Mouse (Mus musculus): ENCODE measurements at regions not wholly inside any gene's neighbourhood (a gene's known extent, or its start where the extent isn't known, plus 50 kb on each side); places are given as distances from the start of the nearest gene placed in this dataset.

- H3K4me1 ChIP-seq (replicated peaks; ENCODE audit: insufficient read depth, low read length) = 0 out of 2 replicates have a peak, but pooled peaks cover 5% of the 10 kb centered on the region
- ATAC-seq (replicated peaks; ENCODE audit: low FRiP score, low read depth) (0 out of 2 replicates have a peak, but pooled peaks have one; percentile 40), DNase-seq (ENCODE audit: low spot score) (no peak)
- H3K9me3 ChIP-seq (replicated peaks; ENCODE audit: low read length) = no peaks in the 10 kb centered on the region
- no peak overlapping the region for H3K9ac ChIP-seq (ENCODE audit: low read depth, low read length)
- no peaks in the 10 kb centered on the region for H3K27me3 ChIP-seq (ENCODE audit: insufficient read depth, low read length)
- no peak for TF ChIP-seq CTCF (IDR thresholded peaks at IDR 0.05; ENCODE audit: low read depth)
- 72% methylated on average over 15 of the region's 15 CpGs for WGBS
- peak overlapping the region; percentile 38; the same call in 1 of the 2 replicates for H3K4me2 ChIP-seq (ENCODE audit: low read length)
- no peaks in the 10 kb centered on the region for H3K36me3 ChIP-seq (ENCODE audit: insufficient read depth, low read length)
- H3K4me3 ChIP-seq (replicated peaks; ENCODE audit: low read depth, low read length) = no peak overlapping the region
- no peak overlapping the region for H3K27ac ChIP-seq
These were observed 308.0 kb downstream of the Spry2 start for GRCm38 (mm10) chr14:105588391-105589163.

GRCm38 (mm10) chr14:105588029-105588390, 308.6 kb downstream of the Spry2 start:
- Histone ChIP-seq H3K27ac (no peak overlapping the region), H3K36me3 (ENCODE audit: insufficient read depth, low read length) (no peaks in the 10 kb centered on the region), H3K9ac (ENCODE audit: low read depth, low read length) (no peak overlapping the region), H3K9me3 (replicated peaks; ENCODE audit: low read length) (no peaks in the 10 kb centered on the region), H3K4me1 (replicated peaks; ENCODE audit: insufficient read depth, low read length) (0 out of 2 replicates have a peak, but pooled peaks cover 5% of the 10 kb centered on the region), H3K27me3 (ENCODE audit: insufficient read depth, low read length) (no peaks in the 10 kb centered on the region), H3K4me2 (ENCODE audit: low read length) (no peak overlapping the region), H3K4me3 (replicated peaks; ENCODE audit: low read depth, low read length) (no peak overlapping the region)
- DNase-seq (ENCODE audit: low spot score) = no peak
- no peak for TF ChIP-seq CTCF (IDR thresholded peaks at IDR 0.05; ENCODE audit: low read depth)
- WGBS = 82% methylated on average over 8 of the region's 8 CpGs
- no peak for ATAC-seq (replicated peaks; ENCODE audit: low FRiP score, low read depth)

GRCm38 (mm10) chr14:105584632-105585031, 312.0 kb downstream of the Spry2 start:
- no peak overlapping the region for H3K9ac ChIP-seq (ENCODE audit: low read depth, low read length)
- ATAC-seq (replicated peaks; ENCODE audit: low FRiP score, low read depth) (no peak), DNase-seq (ENCODE audit: low spot score) (no peak)
- TF ChIP-seq CTCF (IDR thresholded peaks at IDR 0.05; ENCODE audit: low read depth) = no peak
- no peaks in the 10 kb centered on the region for H3K36me3 ChIP-seq (ENCODE audit: insufficient read depth, low read length)
- H3K27ac ChIP-seq = no peak overlapping the region
- 51% methylated on average over 3 of the region's 3 CpGs for WGBS
- 0 out of 2 replicates have a peak, but pooled peaks cover 5% of the 10 kb centered on the region for H3K4me1 ChIP-seq (replicated peaks; ENCODE audit: insufficient read depth, low read length)
- H3K4me2 ChIP-seq (ENCODE audit: low read length) = no peak overlapping the region
- H3K27me3 ChIP-seq (ENCODE audit: insufficient read depth, low read length) = no peaks in the 10 kb centered on the region
- no peaks in the 10 kb centered on the region for H3K9me3 ChIP-seq (replicated peaks; ENCODE audit: low read length)
- no peak overlapping the region for H3K4me3 ChIP-seq (replicated peaks; ENCODE audit: low read depth, low read length)

- no peaks in the 10 kb centered on the region for H3K9me3 ChIP-seq (replicated peaks; ENCODE audit: low read length)
These were observed 313.1 kb downstream of the Spry2 start for GRCm38 (mm10) chr14:105583497-105583896.

GRCm38 (mm10) chr14:105576266-105576665, 317.9 kb downstream of the Ndfip2 start:
- Histone ChIP-seq H3K4me2 (ENCODE audit: low read length) (no peak overlapping the region), H3K4me1 (replicated peaks; ENCODE audit: insufficient read depth, low read length) (no peaks in the 10 kb centered on the region; the same call in 1 of the 2 replicates), H3K9me3 (replicated peaks; ENCODE audit: low read length) (no peaks in the 10 kb centered on the region), H3K9ac (ENCODE audit: low read depth, low read length) (no peak overlapping the region), H3K27me3 (ENCODE audit: insufficient read depth, low read length) (no peaks in the 10 kb centered on the region), H3K4me3 (replicated peaks; ENCODE audit: low read depth, low read length) (no peak overlapping the region), H3K36me3 (ENCODE audit: insufficient read depth, low read length) (no peaks in the 10 kb centered on the region), H3K27ac (no peak overlapping the region)
- ATAC-seq (replicated peaks; ENCODE audit: low FRiP score, low read depth) (no peak), DNase-seq (ENCODE audit: low spot score) (no peak)
- WGBS = 55% methylated on average over 4 of the region's 4 CpGs
- TF ChIP-seq CTCF (IDR thresholded peaks at IDR 0.05; ENCODE audit: low read depth) = no peak

More at GRCm38 (mm10) chr14:105583497-105583896, 313.1 kb downstream of the Spry2 start:
- no peak overlapping the region for H3K27ac ChIP-seq
- TF ChIP-seq CTCF (IDR thresholded peaks at IDR 0.05; ENCODE audit: low read depth) = no peak
- no peaks in the 10 kb centered on the region for H3K4me1 ChIP-seq (replicated peaks; ENCODE audit: insufficient read depth, low read length)
- ATAC-seq (replicated peaks; ENCODE audit: low FRiP score, low read depth) (no peak), DNase-seq (ENCODE audit: low spot score) (no peak)
- no peaks in the 10 kb centered on the region for H3K27me3 ChIP-seq (ENCODE audit: insufficient read depth, low read length)
- no peak overlapping the region for H3K4me2 ChIP-seq (ENCODE audit: low read length)
- H3K4me3 ChIP-seq (replicated peaks; ENCODE audit: low read depth, low read length) = no peak overlapping the region
- 71% methylated on average over 2 of the region's 2 CpGs for WGBS
- H3K36me3 ChIP-seq (ENCODE audit: insufficient read depth, low read length) = no peaks in the 10 kb centered on the region
- H3K9ac ChIP-seq (ENCODE audit: low read depth, low read length) = no peak overlapping the region

- H3K4me1 ChIP-seq (replicated peaks; ENCODE audit: insufficient read depth, low read length) = no peaks in the 10 kb centered on the region; the same call in 1 of the 2 replicates
- no peak overlapping the region for H3K4me3 ChIP-seq (replicated peaks; ENCODE audit: low read depth, low read length)
- no peaks in the 10 kb centered on the region for H3K36me3 ChIP-seq (ENCODE audit: insufficient read depth, low read length)
- no peak for TF ChIP-seq CTCF (IDR thresholded peaks at IDR 0.05; ENCODE audit: low read depth)
- no peak overlapping the region for H3K27ac ChIP-seq
- 41% methylated on average over 18 of the region's 18 CpGs for WGBS
- no peaks in the 10 kb centered on the region for H3K27me3 ChIP-seq (ENCODE audit: insufficient read depth, low read length)
- no peak overlapping the region for H3K4me2 ChIP-seq (ENCODE audit: low read length)
- DNase-seq (ENCODE audit: low spot score) (peak; percentile 36), ATAC-seq (replicated peaks; ENCODE audit: low FRiP score, low read depth) (no peak)
- H3K9me3 ChIP-seq (replicated peaks; ENCODE audit: low read length) = no peaks in the 10 kb centered on the region
- H3K9ac ChIP-seq (ENCODE audit: low read depth, low read length) = no peak overlapping the region
These were observed 313.9 kb downstream of the Ndfip2 start for GRCm38 (mm10) chr14:105572036-105572891.
